Mouse (Mus musculus) 3T3-L1 (cell line): Measurements from ENCODE around the gene Tm4sf1.
A peak's percentile ranks its signal among the peaks of the same experiment; 100 is the strongest.

Source experiments
- DNase-seq: peaks from one replicate; pipeline ENCODE4 v3.0.0-alpha.2; 2015; ENCODE audit warnings: low read depth, low spot score

The Tm4sf1 gene

GRCm38 (mm10) chr3:57287854-57288720 lies 13.7 kb downstream of the Tm4sf1 start:
- DNase-seq = no peak

- no peak for DNase-seq
Observed at GRCm38 (mm10) chr3:57287438-57287837, 14.3 kb downstream of the Tm4sf1 start.

GRCm38 (mm10) chr3:57278225-57278624 lies 23.6 kb downstream of the Tm4sf1 start:
- no peak for DNase-seq

GRCm38 (mm10) chr3:57277453-57277852 lies 24.3 kb downstream of the Tm4sf1 start:
- peak; percentile 97 for DNase-seq

GRCm38 (mm10) chr3:57276821-57277220 lies 25.0 kb downstream of the Tm4sf1 start:
- DNase-seq = no peak

GRCm38 (mm10) chr3:57268994-57269393 lies 32.8 kb downstream of the Tm4sf1 start:
- no peak for DNase-seq

- DNase-seq = peak; percentile 79
Observed at GRCm38 (mm10) chr3:57267559-57268173, 34.1 kb downstream of the Tm4sf1 start.

- DNase-seq = no peak
Observed at GRCm38 (mm10) chr3:57253041-57253440, 48.7 kb downstream of the Tm4sf1 start.

- peak; percentile 99 for DNase-seq
Observed at GRCm38 (mm10) chr3:57252551-57252950, 49.2 kb downstream of the Tm4sf1 start.

- DNase-seq = no peak
Observed at GRCm38 (mm10) chr3:57245242-57245641, 56.5 kb downstream of the Tm4sf1 start.
